Mouse (Mus musculus) Muller cell, postnatal 12 days (primary cell): ENCODE results near the gene 1700021F07Rik.

Experiments
- DNase-seq: peaks from one replicate; pipeline ENCODE4 v3.0.0-alpha.2; 2015; ENCODE audit errors: inconsistent ontology term

Gene 1700021F07Rik

DNA sequence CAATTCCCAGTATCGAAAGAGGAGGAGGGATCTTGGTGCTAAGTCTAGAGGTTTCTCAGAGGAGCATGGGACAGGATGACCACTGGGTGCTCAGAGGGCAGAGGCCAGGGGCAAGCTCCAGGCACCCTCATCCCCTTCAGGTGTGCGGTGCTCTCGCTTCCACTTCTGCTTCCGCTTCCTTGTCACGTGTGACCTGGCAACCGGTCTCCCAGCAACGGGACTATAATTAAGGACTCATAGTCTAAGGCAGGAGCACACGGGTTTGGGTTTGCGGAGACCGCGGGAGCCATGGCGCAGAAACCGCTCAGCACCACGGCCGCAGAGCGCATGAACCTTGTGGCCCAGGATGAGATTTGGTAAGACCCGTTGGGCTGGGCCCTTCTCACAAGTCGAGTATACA is at the start of gene 1700021F07Rik:
1700021F07Rik (plus strand) TSS at position 211 of the 400 bp plus-strand sequence.
- DNase-seq: no peak

DNA sequence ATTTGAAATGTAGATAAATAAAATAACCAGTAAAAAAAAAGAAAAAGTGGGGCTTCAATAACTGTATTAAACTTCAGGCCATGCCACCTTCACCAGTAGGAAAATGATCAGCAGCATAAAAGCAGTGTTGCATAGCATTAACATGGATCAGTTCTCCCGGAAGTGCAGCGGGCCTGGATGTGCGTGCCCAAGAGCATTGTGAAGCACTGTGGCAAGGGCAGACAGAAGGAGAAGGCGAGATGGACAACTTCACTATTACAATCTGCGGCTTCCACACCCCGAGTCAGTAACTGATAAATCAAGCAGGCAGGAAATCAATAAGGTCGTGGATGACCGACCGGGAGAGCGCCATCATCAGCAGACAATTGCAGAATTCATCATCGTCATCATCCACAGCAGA is 49.2 kb upstream of the 1700021F07Rik start:
- no peak for DNase-seq

DNA sequence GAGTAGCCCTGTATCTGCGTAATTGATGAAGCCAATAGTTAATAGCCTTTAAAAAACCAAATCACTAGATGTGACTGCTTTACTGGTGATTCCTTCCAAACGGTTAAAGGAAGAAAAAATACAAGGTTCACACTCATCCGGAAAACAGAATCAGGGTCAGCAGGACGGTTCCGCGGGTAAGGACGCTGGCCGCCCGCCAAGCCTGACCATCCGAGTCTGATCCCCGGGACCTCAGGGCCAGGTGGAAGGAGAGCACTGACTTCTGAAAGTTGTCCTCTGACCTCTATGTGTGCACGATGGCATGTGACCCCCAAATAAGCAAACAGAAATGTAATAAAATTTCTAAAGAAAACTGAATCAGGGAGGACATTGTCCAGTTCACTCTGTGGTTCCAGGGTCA is 43.3 kb upstream of the 1700021F07Rik start:
- no peak for DNase-seq

DNA sequence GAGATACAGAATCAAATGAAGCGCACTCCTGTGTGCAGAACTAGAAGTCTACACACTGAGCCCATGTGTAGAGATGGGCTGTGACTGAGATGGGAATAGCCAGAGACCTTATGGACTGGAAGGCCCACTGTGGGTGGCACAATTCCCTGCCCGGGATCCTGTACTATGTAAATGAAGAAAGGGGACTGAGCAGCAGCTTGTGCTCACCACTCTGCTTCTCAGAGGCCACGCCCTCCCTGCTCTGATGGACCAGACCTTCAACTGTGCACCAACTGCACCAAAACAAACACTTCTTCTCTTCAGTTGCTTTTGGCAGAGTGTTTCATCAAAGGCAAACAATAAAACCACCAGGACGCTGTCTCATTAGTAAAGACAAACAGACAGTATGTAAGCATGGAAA is 37.9 kb upstream of the 1700021F07Rik start:
- DNase-seq: no peak

DNA sequence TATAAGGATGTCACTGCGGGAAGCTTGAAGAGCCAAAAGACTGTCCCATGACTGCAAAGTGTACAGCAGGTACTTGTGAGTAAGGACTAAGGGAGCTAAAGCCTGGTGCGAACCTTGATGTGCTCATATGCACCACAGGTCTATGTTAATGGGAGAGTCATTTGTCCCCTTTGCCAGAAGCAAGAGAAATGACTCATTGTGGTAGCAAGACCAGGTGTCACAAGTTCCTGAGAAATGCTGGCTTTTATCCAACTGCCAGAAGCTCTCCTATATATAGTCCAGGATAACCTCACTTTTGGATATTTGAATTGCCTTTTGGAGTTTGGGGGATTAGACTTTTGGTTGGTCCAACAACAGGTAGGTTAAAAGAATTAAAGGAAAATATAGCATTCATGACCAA is 22.8 kb upstream of the 1700021F07Rik start:
- no peak for DNase-seq

DNA sequence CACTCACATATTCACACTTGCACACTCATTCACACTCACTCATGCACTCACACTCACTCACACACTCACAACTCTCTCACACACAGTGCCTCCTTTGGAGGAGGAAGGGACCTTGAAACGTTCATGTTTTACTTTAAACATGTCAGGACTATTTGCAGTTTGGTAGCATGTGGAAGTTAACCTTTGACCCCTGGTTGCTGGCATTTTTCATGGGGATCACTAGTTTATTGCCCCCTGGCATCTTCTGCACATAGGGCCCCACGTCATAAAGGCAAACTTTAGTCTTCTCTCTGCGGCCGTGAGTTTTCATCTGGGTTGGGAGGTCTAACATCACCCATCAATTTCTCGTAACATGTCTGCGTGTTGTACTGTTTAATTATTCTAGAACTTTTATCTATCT is 8.4 kb upstream of the 1700021F07Rik start:
- no peak for DNase-seq

DNA sequence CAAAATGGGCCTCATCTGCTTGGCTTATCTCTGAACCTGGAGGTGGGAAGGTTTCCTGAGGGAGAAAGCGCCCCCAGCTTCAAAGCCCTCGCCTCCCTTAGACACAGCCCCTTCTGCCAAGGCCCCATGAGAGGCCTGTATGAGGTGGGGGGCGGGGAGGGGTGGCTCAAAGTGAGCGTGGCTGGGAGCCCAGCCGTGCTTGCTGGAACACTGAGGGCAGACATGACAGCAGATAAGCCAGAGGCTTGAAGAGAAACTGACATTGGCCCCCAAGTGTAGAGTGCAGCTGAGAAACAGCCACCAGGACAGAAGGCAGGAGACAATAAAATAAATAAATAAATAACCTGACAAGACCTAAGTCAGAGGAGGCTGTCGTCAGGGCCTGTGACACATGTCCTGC is 7.2 kb upstream of the 1700021F07Rik start:
- no peak for DNase-seq

DNA sequence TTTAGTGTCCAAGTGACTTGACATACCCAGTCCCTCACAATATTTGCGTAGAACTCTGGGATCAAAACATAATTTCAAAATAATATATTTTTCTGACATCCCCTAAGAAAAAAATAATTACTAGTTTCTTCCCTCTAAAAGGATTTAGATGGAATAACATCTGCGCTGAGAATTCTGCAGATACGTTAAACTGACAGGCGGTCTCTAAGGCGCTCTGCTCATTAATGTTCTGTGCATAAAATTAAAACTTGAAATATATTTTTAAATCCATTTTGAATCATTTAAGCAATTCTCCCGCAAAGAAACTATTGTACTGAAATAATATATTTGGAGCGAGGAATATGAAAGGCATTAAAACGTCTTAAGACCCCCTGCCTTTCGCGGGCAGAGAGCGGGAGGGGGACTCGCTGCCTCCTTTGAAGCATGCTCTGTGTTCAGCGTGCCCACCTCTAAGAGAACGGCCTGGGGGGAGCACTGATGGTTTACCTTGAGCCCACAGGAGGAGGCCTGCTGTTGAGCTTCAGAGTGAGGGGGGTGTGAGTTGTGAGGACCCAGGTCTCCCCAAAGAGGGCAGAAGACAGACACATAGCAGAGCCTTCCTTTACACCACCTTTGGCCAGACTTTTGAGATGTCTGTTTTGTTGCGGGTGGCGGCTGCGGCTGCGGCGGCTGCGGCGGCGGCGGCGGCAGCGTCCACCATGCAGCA is 6.1 kb upstream of the 1700021F07Rik start:
- no peak for DNase-seq

DNA sequence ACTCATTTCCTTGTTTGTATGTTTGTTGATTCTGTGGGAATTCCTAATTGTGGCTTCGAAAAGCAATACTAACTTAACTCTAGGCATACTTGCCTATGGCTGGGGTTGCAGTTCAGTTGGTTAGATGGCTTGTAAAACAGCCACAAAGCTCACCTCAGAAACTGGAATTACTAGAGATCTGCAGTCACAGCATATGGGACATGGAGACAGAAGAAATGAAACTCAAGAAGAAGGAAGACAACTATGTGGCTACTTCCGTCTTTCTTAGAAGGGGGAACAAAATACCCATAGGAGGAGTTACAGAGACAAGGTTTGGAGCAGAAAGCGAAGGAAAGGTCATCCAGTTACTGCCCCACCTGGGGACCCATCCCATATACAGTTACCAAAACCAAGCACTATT is 6.1 kb downstream of the 1700021F07Rik start:
- DNase-seq: no peak

DNA sequence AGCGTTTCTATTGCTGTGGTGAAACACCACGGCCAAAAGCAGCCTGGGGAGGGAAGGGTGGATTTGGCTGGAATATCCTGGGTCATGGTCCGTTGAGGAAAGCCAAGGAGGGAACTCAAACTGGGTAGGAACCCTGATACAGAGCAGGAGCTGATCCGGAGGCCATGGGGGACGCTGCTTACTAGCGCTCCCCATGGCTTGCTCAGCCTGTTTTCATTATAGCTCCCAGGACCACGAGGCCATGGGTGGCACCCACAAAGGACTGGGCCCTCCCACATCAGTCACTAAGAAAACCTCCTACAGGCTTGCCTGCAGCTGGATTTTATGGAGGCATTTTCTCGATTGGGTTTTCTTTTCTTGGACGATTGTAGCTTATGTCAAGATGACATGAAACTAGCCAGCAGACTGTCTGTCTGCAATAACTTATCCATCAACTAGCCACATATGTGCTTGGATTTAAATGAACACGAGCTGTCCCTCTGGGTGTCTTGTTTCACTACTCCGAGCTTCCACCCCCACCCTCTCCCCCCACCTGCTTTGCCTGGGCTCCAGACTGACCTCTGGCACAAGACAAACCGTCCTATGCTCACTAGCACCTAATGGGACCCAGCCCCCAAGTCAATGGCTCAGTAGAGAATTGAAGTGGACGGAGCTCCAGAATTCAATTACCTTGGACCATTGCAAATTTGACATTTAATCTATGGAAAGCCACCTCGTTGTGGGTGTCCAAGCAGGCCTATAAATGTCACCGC is 10.5 kb downstream of the 1700021F07Rik start:
- DNase-seq: no peak

DNA sequence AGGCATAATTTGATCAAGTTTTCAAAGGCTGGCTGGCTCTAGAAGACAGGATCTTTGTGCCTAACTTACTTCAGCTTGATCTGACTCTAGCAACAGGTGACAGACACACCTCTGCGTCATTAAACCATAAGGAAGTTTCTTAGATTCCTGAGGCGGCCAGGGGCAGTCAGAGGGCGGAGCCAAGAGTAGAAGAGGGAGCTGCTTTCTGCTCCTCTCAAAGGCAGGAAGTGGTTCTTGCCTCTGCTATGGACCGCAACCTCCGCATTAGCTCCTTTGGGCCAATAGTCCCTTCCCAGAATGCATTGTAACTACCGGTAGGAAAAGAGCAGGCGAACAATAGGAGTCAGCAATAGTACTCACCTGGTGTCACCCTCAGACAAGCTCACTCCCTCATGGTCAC is 12.2 kb downstream of the 1700021F07Rik start:
- no peak for DNase-seq

DNA sequence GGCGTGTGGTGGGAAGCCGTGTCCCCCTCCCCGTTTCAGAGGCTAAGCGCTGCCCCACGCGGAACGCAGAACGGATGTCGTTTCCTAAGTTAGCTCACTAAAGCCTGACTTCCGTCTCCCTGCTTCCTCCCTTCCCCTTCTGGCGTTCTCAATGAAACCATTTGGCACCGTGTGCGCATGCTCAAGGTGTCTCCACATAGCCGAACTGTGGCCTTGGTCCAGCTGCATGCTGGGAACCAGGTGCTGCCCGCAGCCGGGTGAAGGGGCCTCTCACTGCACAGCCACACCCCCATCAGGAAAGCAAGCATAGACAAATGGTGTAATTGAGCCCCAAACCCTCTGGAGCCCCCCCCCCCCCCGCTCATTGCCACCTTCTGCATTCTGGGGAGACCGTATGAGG is 13.0 kb downstream of the 1700021F07Rik start:
- no peak for DNase-seq

DNA sequence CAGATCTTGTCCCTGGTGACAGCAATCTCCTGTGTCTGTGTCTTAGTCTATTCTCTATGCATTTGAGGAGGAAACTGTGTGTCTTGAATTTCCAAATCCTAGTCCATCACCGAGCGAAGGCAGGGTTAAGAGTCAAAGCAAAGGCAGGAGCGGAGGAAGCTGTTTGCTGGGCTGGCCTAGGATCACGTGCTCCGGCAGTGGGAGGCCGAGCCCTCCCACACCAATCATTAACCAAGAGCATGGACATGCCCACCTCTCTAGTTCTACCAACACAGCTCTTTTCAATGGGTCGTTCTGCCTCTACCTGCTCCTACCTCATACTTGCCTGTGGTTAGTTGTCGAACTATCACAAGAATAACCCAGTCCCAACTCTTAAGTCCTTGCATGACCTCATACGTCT is 13.5 kb downstream of the 1700021F07Rik start:
- no peak for DNase-seq

DNA sequence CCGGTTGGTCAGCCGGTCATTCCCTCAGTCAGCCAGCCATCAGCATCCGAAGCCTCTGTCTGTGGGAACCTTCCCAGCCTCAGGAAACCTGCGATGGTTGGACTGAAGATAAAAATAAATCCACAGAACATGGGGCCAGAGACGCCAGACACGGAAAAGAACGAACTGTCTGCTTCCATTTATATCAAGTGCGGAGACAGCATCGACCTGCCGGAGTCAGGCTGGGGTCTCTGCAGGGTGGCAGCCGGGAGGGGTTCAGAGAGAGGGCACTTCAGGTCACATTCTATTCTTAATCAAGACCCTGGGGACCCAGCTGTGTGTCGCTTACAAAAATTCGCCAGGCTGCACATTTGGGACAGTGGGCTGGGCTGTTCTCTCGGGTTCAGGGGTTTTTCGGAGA is 17.4 kb downstream of the 1700021F07Rik start:
- DNase-seq: no peak

DNA sequence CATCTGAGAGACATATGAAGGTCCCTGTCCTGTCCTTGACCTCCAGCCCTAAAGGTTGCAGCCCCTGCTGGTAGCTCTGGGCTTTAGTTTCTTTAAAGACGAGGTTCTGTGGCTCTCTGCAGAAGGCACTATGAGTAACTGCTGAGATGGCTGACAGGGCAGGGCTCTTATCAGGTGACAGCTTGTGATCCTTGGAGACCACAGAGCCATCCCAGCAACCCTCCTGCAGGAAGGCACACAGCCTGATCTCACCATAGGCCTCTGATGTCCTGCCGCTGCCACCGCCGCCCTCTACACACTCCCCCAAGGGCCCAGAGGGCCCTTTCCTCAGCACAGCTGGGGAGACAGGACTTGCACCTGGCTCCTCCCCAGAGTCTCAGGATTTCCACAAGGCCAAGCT is 19.4 kb downstream of the 1700021F07Rik start:
- no peak for DNase-seq

DNA sequence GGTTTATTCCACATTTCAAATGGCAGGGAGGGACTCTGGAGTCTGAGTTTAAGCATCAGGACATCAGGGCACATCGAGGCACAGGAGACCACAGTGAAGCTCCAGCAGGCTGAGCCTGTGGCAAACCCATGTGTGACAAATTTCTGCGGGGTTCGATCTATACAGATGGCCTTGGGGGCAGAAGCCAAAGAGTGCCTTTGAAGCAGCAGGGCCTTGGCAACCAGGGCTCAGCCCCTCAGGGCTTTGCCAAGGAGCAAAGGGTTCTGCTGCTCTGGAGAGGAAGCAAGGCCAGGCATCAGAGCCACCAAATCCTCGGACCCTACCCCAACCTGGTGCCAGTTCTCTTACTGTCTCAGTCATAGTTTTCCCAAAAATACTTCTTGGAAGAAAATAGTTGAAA is 20.3 kb downstream of the 1700021F07Rik start:
- no peak for DNase-seq

DNA sequence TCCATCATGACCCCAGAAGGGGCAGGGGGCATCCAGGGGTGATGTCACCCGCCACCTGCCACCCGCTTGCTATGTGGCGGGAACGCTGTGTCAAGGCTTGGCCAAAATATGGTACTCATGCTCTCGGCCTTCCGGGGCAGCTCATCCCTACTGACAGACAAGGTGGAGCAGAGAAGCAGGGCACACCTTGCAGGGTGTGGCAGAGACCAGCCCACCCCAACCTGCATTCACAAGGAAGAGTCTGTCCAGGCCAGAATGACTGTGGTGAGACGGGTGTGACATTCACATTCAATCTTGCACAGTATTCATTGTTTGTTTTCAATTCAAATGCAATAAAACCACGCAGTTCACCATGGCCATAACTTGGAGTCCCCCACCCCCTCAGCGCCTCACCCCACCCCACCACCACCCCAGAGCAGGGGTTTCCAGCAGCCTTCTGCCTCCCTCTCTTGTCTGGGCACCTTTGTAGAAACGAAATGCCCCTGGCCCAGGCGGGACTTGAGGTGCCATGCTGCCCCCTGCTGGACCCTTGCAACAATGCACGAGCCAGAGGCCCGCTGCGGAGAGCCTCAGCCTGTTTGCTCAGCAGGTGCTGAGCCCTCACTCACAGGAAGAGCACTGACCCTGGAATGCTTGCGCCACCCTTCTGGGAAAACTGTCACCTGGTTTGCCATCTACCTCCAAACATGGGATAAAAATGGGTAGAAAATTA is 23.8 kb downstream of the 1700021F07Rik start:
- DNase-seq: peak; percentile 81

DNA sequence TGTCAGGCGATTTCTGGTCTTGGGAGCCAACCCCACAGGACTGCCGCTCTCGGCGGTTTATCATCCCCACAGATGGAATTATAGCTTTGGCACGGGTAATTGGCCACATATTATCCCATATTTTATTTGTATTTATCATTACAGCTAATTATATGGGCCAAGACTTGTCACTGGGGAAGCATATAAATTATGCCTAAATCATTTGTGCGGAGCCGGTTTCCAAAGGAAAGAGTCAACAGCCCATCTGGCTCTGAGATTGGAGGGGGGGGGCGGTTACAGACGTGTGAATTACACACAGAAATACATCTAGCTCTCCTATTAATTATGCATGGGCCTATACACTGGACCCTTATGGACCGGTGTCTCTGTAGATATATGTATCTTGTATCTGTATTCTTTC is 26.9 kb downstream of the 1700021F07Rik start:
- DNase-seq: no peak

DNA sequence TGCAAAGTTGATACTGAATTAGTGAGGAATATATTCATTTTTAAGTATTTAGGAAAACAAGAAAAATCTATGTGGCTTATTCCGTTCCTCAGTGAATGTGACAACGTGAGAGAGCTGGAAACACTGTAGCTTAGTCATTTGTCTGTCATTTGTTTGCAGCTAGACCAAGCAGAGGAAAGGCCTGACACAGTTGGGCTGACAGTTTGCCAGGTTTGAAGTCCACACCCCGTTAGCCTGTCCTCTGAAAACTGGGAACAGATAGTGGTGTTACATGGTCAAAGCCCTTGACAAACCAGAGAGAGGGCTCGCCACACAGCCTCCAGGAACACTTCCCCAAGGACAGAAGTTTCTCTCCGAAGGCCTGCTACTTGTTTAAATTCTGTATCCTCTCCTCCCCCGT is 28.3 kb downstream of the 1700021F07Rik start:
- peak; percentile 51 for DNase-seq

DNA sequence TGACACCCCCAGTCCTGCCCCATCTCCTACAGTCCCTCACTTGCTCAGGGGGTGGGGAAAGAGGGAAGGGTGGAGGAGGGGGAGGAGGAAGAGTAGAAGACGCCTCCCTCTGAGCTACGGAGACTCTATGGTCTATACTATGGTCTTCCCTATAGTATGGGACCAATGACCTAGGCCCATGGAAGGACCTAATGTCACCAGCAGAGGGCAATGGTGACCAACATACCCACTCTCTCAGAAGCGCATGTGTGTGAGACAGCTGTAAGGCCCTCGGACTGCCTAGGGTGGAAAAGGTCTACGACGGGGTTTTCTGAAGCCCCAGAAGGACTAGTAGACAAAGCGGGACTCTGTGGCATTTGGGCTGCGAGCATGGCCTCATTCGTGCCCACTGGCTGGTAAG is 31.5 kb downstream of the 1700021F07Rik start:
- DNase-seq: no peak

DNA sequence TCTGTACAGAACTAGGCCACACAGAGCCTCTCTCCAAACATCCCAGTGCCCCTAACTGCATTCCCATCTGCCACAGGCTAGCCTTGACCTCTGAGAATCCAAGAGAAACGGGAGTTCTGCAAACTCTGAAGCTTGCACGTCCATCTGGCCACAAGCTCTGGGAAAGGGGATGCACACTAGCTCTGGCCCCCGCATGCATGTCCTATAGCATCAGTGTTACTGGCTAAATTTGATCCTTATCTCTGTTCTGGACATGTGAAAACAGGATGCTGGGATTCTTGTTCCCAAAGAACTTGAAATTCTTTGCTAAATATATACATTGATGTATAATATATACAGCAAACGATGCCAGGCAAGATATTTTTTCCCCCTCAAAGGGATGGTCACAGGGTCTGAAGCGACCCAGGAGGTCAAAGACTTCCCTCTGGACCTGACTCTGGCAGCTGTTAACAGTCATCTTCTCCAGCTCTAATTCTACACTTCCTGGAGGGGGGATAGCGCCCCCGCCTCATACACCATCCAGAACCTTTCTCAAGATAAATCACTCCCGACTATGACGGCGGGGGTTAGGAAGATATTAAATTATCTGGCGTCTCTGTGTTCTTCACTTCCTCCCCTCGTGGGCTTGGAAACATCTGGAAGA is 36.5 kb downstream of the 1700021F07Rik start:
- DNase-seq: no peak

DNA sequence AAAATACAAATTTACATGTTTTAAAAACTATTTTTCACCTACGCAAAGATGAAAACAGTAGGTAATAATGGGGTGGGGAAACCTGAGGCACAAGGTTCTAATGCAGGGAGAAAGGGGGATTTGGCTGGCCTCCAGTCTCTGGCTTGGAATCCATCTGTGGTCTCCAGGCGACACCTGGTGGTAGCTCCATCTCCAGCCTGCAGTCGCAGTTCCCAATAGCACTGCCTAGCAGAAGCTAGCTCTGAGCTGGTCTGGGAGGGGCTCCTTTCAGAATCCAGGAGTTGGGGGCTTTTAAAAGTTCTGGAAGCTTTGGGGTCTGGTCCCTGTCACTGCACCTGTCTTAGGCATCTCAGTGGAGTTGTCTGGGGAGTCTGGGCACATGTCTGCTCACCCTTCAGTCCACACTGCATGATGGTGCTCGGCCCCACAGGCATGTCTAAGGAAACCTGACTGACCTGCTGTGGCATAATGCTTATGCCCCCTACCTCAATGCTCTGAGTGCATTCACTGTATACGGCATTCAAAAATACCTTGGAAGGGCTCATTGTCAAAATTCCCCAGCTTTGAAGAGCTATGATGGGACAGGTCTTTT is 39.6 kb downstream of the 1700021F07Rik start:
- DNase-seq: peak; percentile 31
